Mouse (Mus musculus) kidney, adult 2 months (tissue): ENCODE measurements at regions not wholly inside any gene's neighbourhood (a gene's known extent, or its start where the extent isn't known, plus 50 kb on each side); places are given as distances from the start of the nearest gene placed in this dataset.

Experiments used
- CTCF ChIP-seq: fragments of 200-500 bp; conservative IDR thresholded peaks from 2 replicates; pipeline ENCODE4 v1.5.1; 2011; ENCODE audit warnings: low read depth, mild to moderate bottlenecking, control low read depth, low read length, moderate library complexity, mixed read lengths; ENCODE audit not compliant: insufficient read depth, insufficient read length
- POLR2A ChIP-seq: fragments of 200-500 bp; IDR thresholded peaks from one replicate; pipeline ENCODE4 v1.6.1; 2011; ENCODE audit warnings: low read depth, low read length, control low read depth

DNA sequence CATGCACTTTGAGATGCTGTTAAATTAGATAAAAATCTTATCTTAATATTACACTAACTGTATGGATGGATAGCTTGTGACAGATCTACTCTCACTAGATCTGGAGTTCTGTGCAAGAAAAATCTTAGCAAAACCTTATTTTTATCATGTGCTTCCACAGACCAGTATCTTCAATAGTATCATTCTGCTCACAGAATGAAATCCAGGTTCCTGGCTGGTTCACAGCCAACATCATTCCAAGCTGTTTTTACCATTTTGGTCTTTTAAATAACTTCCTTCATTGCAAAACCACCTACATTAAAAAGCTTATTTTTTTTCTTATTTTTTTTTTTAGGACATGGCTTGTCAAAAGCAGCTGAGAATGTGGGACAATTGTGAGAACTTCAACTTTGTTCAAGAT is 276.1 kb upstream of the Tbc1d2b start:
- TF ChIP-seq POLR2A (no peak), CTCF (no peak)
